Mouse (Mus musculus) E14TG2a.4 (cell line): Measurements from ENCODE around the gene Hck.

Experiments
- CTCF ChIP-seq: conservative IDR thresholded peaks from 2 replicates; pipeline ENCODE4 v1.5.1; 2014; ENCODE audit warnings: low read length
- POU5F1 ChIP-seq: IDR thresholded peaks from 2 replicates; pipeline ENCODE4 v1.6.1; 2014; ENCODE audit warnings: low read length, borderline replicate concordance

- TF ChIP-seq CTCF (no peak), POU5F1 (no peak)
Measured at GRCm38 (mm10) chr2:153107802-153108201, 466 bp upstream of the Hck start.
